Mouse (Mus musculus) CD8-positive naive resting alpha-beta T cell, adult 57 days (primary cell): ENCODE measurements around the gene Anapc5. TPM values are rescaled to one million over a fixed set of nuclear protein-coding genes. Genes with fewer than 3 reads are reported as not detected.

Source experiments
- total RNA-seq: library from RNA; stranded (reverse); gene quantifications from one replicate; pipeline ENCODE4 v1.2.4, GENCODE M21; 2023

Gene Anapc5
- 274 TPM for total RNA-seq

DNA sequence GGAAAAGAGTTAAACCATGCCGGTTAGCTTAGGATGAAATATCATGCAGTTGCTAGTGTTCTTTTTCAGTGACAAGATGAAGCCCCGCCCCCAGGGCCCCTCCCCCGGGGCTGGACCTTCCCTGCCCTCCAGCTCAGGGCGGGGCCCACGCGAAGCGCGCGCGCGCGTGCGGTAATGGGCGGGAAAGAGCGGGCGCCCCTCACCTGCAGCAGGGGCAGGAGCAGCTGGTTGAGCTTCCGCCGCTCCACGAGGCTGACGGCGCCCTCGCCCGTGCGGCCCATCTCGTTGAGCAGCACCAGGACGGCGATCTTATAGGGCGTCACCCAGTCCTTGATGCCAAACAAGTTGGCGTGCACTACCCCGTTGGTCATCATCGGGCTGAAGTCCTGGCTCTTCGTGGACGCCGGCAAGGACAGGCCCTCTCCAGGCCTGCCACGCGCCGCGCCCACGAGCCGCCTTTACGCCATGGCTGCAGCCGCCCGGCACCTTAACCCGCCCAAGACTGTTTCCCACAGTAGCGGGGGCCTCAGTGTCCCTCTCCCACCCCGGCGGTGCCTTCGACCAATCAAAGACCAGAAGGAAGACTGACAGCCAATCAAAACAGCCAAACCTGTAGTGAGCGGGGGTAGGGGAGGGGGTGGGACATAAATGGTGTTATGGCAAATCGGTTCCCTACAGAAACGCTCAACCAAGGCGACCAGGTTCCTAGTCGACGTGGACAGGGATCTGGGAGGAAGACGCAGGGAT lies at the start of gene Anapc5:
Gene Anapc5 (minus strand): TSS at position 563 of the 747 bp plus-strand sequence.

DNA sequence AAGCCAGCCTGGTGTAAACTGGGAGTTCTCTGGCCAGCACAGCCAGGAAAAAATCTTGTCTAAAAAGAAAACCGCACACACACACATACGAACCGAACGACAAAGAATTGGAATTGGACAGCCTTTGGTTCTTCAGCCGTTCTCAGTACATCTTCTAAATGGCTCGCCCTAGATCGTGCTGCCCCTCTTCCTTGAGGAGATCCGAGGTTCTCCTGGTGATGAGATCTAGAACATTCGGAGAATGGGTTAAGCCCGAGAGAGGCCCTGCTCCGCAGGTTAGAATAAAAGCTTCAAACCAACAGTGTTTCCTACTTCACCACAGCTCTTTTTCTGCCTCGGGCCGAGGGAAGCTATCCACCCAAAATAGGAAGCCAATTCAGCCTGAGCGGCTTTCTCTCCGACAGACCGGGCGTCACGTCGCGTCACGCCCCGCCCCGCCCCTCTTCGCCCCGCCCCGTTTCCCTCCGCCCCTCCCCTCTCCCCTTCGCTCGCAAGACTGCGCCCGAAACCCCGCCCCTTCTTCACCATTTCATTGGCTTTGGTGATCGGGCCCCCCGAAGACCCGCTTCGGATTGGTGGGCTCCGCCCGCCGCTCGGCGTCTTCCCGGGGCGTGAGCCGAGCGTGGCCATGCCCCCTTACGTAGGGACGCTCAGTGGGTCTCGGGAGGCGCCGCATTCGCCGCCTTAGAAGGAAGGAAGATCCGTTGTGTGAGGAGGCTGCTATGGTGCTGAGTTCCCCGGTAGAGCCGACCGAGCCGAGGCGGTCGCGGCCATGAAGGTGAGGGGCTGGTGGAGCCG lies 28.6 kb upstream of the Anapc5 start, which contains the start of gene Rnf34:
Gene Rnf34 (plus strand): TSS at position 528 of the 798 bp plus-strand sequence.

DNA sequence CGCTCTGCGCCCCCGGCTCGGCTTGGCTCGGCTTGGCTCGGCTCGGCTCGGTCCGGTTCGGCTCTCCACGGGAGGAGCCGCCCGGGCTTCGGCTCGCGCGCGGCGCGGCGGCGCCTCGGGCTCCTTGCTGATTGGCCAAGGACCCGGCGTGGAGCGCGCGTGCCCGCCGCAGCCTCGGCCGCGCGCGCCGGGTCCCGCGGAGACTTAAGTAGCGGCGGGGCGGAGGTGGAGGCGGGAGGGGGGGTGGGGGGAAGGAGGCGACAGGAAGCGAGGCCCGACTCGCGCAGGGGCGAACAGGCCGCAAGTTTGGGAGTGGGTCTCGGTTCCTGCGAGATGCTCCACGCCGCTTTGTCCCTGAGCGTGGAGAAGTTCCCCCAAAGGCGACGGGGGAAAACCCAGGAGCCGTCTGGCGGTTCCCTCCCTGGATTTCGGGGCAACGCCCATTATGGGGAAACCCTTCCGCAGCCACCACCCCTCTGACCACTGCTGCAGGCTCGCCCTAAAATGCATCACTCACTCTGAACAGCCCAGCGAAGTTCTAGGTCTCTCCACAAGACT lies 41.8 kb downstream of the Anapc5 start, which contains the start of gene Camkk2:
Gene Camkk2 (minus strand): TSS at position 133 of the 558 bp plus-strand sequence.

Other genes starting within 250 kb of the Anapc5 start
- gene Ift81, start 206.8 kb downstream of the Anapc5 start, total RNA-seq = 2.4 TPM
- 14.8 TPM for gene P2rx7, start 177.4 kb downstream of the Anapc5 start, total RNA-seq
- 99.3 TPM for gene P2rx4, start 113.8 kb downstream of the Anapc5 start, total RNA-seq
- 28.9 TPM for gene Camkk2, start 41.9 kb downstream of the Anapc5 start, total RNA-seq
- gene Rnf34, start 28.7 kb upstream of the Anapc5 start, total RNA-seq = 35.5 TPM
- gene Kdm2b, start 168.5 kb upstream of the Anapc5 start, total RNA-seq = 46.9 TPM
- gene Orai1, start 193.7 kb upstream of the Anapc5 start, total RNA-seq = 57.3 TPM
- gene Morn3, start 225.7 kb upstream of the Anapc5 start, total RNA-seq = 0.52 TPM
- 9.0 TPM for gene Tmem120b, start 247.1 kb upstream of the Anapc5 start, total RNA-seq